Mouse (Mus musculus) kidney, adult 2 months (tissue): ENCODE data around the gene Mss51. TPM values are rescaled to one million over a fixed set of nuclear protein-coding genes. Genes with fewer than 3 reads are reported as not detected.

Experiments
- DNase-seq: peaks from one replicate; pipeline ENCODE4 v3.0.0; 2021
- H3K27ac ChIP-seq: fragments of 200-500 bp; 2 replicates; pipeline ENCODE4 v1.5.1; 2012; ENCODE audit warnings: low read depth, low read length, control low read depth, inconsistent platforms; ENCODE audit not compliant: insufficient read depth
- H3K27me3 ChIP-seq: fragments of 200-500 bp; replicated peaks from 2 replicates; pipeline ENCODE4 v1.6.1; 2012; ENCODE audit warnings: mild to moderate bottlenecking, moderate library complexity, low read length, inconsistent platforms; ENCODE audit not compliant: control insufficient read depth, insufficient read depth
- H3K36me3 ChIP-seq: fragments of 200-500 bp; 2 replicates; pipeline ENCODE4 v1.6.1; 2012; ENCODE audit warnings: mild to moderate bottlenecking, moderate library complexity, low read length, inconsistent platforms; ENCODE audit not compliant: control insufficient read depth, insufficient read depth
- H3K4me1 ChIP-seq: fragments of 200-500 bp; 2 replicates; pipeline ENCODE4 v1.6.1; 2011; ENCODE audit warnings: low read length; ENCODE audit not compliant: control insufficient read depth, insufficient read depth
- H3K4me3 ChIP-seq: fragments of 200-500 bp; 2 replicates; pipeline ENCODE4 v1.5.1; 2011; ENCODE audit warnings: mild to moderate bottlenecking, low read depth, low read length, control low read depth; ENCODE audit not compliant: insufficient read depth
- CTCF ChIP-seq: fragments of 200-500 bp; conservative IDR thresholded peaks from 2 replicates; pipeline ENCODE4 v1.5.1; 2011; ENCODE audit warnings: low read depth, mild to moderate bottlenecking, control low read depth, low read length, moderate library complexity, mixed read lengths; ENCODE audit not compliant: insufficient read depth, insufficient read length
- POLR2A ChIP-seq: fragments of 200-500 bp; IDR thresholded peaks from one replicate; pipeline ENCODE4 v1.6.1; 2011; ENCODE audit warnings: low read depth, low read length, control low read depth
- WGBS: fragments of 180-500 bp; shearing (Covaris S2); methylation state at CpG from one replicate; pipeline ENCODE4 v1.1.7; 2018; 5-methylcytosine and 5-hydroxymethylcytosine counted together
- polyA plus RNA-seq: library from polyadenylated mRNA; depleted of rRNA; stranded (reverse); fragments of >200 nt; gene quantifications from 2 replicates; pipeline ENCODE4 v1.2.3, GENCODE M21; 2012

The Mss51 gene
- polyA plus RNA-seq, 1 experiment, result 0.45 TPM

GRCm38 (mm10) chr14:20508424-20508823 lies 11.7 kb upstream of the Mss51 start:
- DNase-seq, result no peak
- TF ChIP-seq CTCF (no peak), POLR2A (no peak)
- 80% methylated on average over 2 of the region's 2 CpGs for WGBS
- Histone ChIP-seq H3K27ac (no peak overlapping the region), H3K4me1 (no peaks in the 10 kb centered on the region), H3K4me3 (no peak overlapping the region), H3K36me3 (no peaks in the 10 kb centered on the region), H3K27me3 (no peaks in the 10 kb centered on the region)

DNA sequence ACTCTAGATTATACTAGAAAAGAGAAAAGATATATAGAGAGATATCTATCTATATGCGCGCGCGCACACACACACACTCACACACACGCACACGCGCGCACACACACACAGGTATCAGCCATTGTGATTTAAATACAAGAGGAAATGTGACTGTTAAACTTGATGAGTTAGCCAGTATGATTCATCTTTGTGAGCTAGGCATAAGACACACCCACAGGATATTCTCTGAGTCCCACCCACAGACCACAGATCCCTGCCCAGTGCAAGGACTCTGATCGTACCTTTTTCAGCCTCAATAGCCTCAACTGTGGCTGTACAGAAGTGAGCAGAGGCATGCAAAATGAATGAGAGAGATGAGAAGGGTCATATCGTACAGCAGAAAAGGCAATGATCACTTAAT lies 6.3 kb upstream of the Mss51 start:
- H3K36me3 ChIP-seq, result no peaks in the 10 kb centered on the region
- no peaks in the 10 kb centered on the region for H3K27me3 ChIP-seq
- TF ChIP-seq CTCF (no peak), POLR2A (no peak)
- H3K4me1 ChIP-seq, result no peaks in the 10 kb centered on the region
- no peak overlapping the region for H3K27ac ChIP-seq
- WGBS, result 87% methylated on average over 10 of the region's 10 CpGs
- no peak overlapping the region for H3K4me3 ChIP-seq
- DNase-seq, result peak; percentile 5

DNA sequence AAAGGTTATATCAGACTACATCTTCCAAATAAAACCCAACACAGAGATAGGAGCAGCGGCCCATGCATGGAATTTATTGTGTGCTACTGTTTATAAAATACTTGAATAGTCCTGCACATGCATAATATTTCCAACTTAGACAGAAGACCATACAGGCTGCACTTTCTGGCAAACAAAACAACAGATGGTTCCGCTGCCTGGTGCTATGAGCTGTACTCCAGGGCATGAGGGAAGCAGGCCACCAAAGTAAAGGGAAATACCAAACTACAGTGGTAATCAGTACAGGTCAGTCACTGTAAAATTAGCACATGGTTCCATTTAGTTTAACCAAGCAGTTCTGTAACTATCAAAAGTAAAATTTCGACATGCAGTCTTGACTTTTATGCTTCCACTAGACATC lies 3.3 kb upstream of the Mss51 start:
- H3K27me3 ChIP-seq, result no peaks in the 10 kb centered on the region
- no peaks in the 10 kb centered on the region for H3K4me1 ChIP-seq
- 91% methylated on average over 3 of the region's 3 CpGs for WGBS
- H3K36me3 ChIP-seq, result no peaks in the 10 kb centered on the region
- no peak for DNase-seq
- H3K27ac ChIP-seq, result no peak overlapping the region
- no peak overlapping the region for H3K4me3 ChIP-seq
- TF ChIP-seq POLR2A (no peak), CTCF (no peak)

GRCm38 (mm10) chr14:20486031-20486430 lies 10.7 kb downstream of the Mss51 start:
- Histone ChIP-seq H3K4me1 (no peaks in the 10 kb centered on the region), H3K4me3 (no peak overlapping the region), H3K27me3 (no peaks in the 10 kb centered on the region; the same call in 1 of the 2 replicates), H3K27ac (no peak overlapping the region), H3K36me3 (peaks cover 1% of the 10 kb centered on the region; the same call in 1 of the 2 replicates)
- no peak for TF ChIP-seq POLR2A
- no peak for TF ChIP-seq CTCF
- WGBS, result 95% methylated on average over 5 of the region's 5 CpGs
- DNase-seq, result no peak

GRCm38 (mm10) chr14:20482051-20482751 lies 14.5 kb downstream of the Mss51 start:
- no peak overlapping the region for H3K27ac ChIP-seq
- peaks cover 1% of the 10 kb centered on the region; the same call in 1 of the 2 replicates for H3K36me3 ChIP-seq
- H3K4me1 ChIP-seq, result peaks cover 3% of the 10 kb centered on the region; the same call in 1 of the 2 replicates
- H3K27me3 ChIP-seq, result no peaks in the 10 kb centered on the region; the same call in 1 of the 2 replicates
- no peak overlapping the region for H3K4me3 ChIP-seq
- DNase-seq, result no peak
- WGBS, result 88% methylated on average over 7 of the region's 7 CpGs
- TF ChIP-seq CTCF, result no peak
- no peak for TF ChIP-seq POLR2A

DNA sequence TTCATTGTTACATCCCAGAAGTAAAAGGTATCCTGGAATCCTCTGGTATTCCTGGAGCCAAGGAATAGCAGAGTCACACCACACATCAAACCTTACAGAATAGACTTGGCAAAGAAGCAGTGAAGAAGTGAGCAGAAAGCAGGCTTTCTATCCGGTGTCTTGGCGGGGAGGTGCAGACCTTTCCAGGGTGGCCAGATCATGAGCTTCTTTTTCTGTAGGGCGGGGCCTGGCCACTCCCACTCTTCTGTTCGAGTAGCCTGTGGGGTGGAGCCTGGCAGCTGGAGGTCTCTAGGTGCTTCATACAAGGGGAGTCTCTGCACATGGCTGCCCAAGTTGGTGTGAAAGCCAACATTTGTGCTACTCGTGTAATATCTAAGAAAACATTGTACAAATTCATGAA lies 15.5 kb downstream of the Mss51 start:
- TF ChIP-seq POLR2A, result no peak
- no peak for TF ChIP-seq CTCF
- Histone ChIP-seq H3K36me3 (no peaks in the 10 kb centered on the region), H3K27ac (no peak overlapping the region), H3K4me1 (peaks cover 3% of the 10 kb centered on the region; the same call in 1 of the 2 replicates), H3K4me3 (no peak overlapping the region), H3K27me3 (no peaks in the 10 kb centered on the region; the same call in 1 of the 2 replicates)
- peak; percentile 19 for DNase-seq
- WGBS, result 34% methylated on average over 5 of the region's 5 CpGs

DNA sequence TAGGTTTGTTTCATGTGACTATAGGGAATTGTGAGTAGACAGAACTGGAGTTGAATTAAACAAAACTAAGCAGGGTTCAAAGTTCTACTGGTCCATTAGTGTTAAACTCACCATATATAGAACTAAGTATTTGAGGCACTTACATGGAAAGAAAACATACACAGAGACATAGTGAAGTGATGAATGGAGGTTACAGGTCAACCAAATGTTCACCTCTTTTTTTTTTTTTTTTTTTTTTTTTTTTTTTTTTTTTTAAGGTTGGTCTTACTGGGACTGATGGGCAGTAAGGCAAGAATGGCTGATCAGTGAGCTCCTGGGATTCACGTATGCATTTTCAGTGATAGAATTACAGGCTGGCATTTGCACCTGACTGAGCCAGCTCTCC lies 16.5 kb downstream of the Mss51 start:
- WGBS, result 72% methylated on average over 1 of the region's 1 CpGs
- Histone ChIP-seq H3K4me1 (peaks cover 3% of the 10 kb centered on the region; the same call in 1 of the 2 replicates), H3K27ac (no peak overlapping the region), H3K27me3 (no peaks in the 10 kb centered on the region; the same call in 1 of the 2 replicates), H3K4me3 (peak overlapping the region; percentile 97), H3K36me3 (no peaks in the 10 kb centered on the region)
- DNase-seq, result no peak
- no peak for TF ChIP-seq POLR2A
- no peak for TF ChIP-seq CTCF
